Mouse (Mus musculus) stomach, embryonic 14.5 days (tissue): Measurements from ENCODE around the gene Fbxw2. TPM values are rescaled to one million over a fixed set of nuclear protein-coding genes. Genes with fewer than 3 reads are reported as not detected.
"Not testable (repeated sequence)": the region's sequence is repeated elsewhere in the genome, so short reads cannot be mapped to it uniquely, and the experiment has no call there.

Experiments used
- ATAC-seq: fragments of 200-750 bp; cut with Nextera tagmentation; 2 replicates; pipeline ENCODE4 v1.8.0; 2017; ENCODE audit warnings: low read depth, moderate TSS enrichment; ENCODE audit not compliant: insufficient number of reproducible peaks, insufficient read depth, low FRiP score
- H3K27ac ChIP-seq: fragments of 300-500 bp; sonication (generic); 2 replicates; pipeline ENCODE4 v1.5.1; 2014; ENCODE audit warnings: mild to moderate bottlenecking, low read length, moderate library complexity, mixed read lengths
- H3K27me3 ChIP-seq: fragments of 300-500 bp; sonication (generic); 2 replicates; pipeline ENCODE4 v1.6.1; 2014; ENCODE audit warnings: low read length, control low read depth, mixed read lengths; ENCODE audit not compliant: control insufficient read depth, insufficient read depth
- H3K36me3 ChIP-seq: fragments of 300-500 bp; sonication (generic); 2 replicates; pipeline ENCODE4 v1.6.1; 2014; ENCODE audit warnings: mild to moderate bottlenecking, control low read depth, low read length, moderate library complexity, mixed read lengths; ENCODE audit not compliant: control insufficient read depth, insufficient read depth
- H3K4me1 ChIP-seq: fragments of 300-500 bp; sonication (generic); 2 replicates; pipeline ENCODE4 v1.6.1; 2014; ENCODE audit warnings: low read length, control low read depth, mixed read lengths; ENCODE audit not compliant: control insufficient read depth, insufficient read depth
- H3K4me2 ChIP-seq: fragments of 300-500 bp; sonication (generic); replicated peaks from 2 replicates; pipeline ENCODE4 v1.6.1; 2014; ENCODE audit warnings: low read depth, low read length, control low read depth
- H3K4me3 ChIP-seq: fragments of 300-500 bp; sonication (generic); 2 replicates; pipeline ENCODE4 v1.5.1; 2014; ENCODE audit warnings: low read depth, low read length, control low read depth
- H3K9ac ChIP-seq: fragments of 300-500 bp; sonication (generic); replicated peaks from 2 replicates; pipeline ENCODE4 v1.6.1; 2014; ENCODE audit warnings: low read depth, mild to moderate bottlenecking, control low read depth, low read length, moderate library complexity, mixed read lengths
- H3K9me3 ChIP-seq: fragments of 300-500 bp; sonication (generic); 2 replicates; pipeline ENCODE4 v1.6.1; 2016; ENCODE audit warnings: low read depth, low read length, control low read depth; ENCODE audit not compliant: control insufficient read depth
- WGBS: fragments of 180-500 bp; shearing (Covaris S2); extraction: QIAGEN DNeasy Blood & Tissue Kit; methylation state at CpG from one replicate; pipeline ENCODE4 v1.1.7; 2014; 5-methylcytosine and 5-hydroxymethylcytosine counted together
- polyA plus RNA-seq: library from polyadenylated mRNA; unstranded; fragments of >200 nt; fragmentation: Nextera tagmentation; extraction: Ambion mirVana; gene quantifications from 2 replicates; pipeline ENCODE4 v1.2.1, GENCODE M21; 2014

Gene Fbxw2
- polyA plus RNA-seq, 1 experiment from 2014 or later: 75.7 TPM

- Histone ChIP-seq H3K9me3 (no peaks in the 10 kb centered on the region), H3K36me3 (peaks cover 34% of the 10 kb centered on the region), H3K4me2 (no peak overlapping the region), H3K27ac (no peak overlapping the region), H3K9ac (no peak overlapping the region), H3K4me1 (peaks cover 8% of the 10 kb centered on the region; the same call in 1 of the 2 replicates), H3K4me3 (no peak overlapping the region), H3K27me3 (no peaks in the 10 kb centered on the region)
- no peak for ATAC-seq
- WGBS: 90% methylated on average over 10 of the region's 10 CpGs
Measured at GRCm38 (mm10) chr2:34805364-34805950, 20.7 kb downstream of the Fbxw2 start.

GRCm38 (mm10) chr2:34804815-34805214, 21.3 kb downstream of the Fbxw2 start:
- no peak overlapping the region for H3K4me2 ChIP-seq
- H3K27me3 ChIP-seq: no peaks in the 10 kb centered on the region
- H3K4me3 ChIP-seq: no peak overlapping the region
- peaks cover 8% of the 10 kb centered on the region; the same call in 1 of the 2 replicates for H3K4me1 ChIP-seq
- H3K27ac ChIP-seq: no peak overlapping the region
- H3K9ac ChIP-seq: no peak overlapping the region
- WGBS: 79% methylated on average over 1 of the region's 1 CpGs
- no peak for ATAC-seq
- peaks cover 28% of the 10 kb centered on the region for H3K36me3 ChIP-seq
- H3K9me3 ChIP-seq: no peaks in the 10 kb centered on the region

- peak overlapping the region; percentile 68; the same call in 1 of the 2 replicates for H3K4me2 ChIP-seq
- 98% methylated on average over 2 of the region's 2 CpGs for WGBS
Measured at GRCm38 (mm10) chr2:34804172-34804571, 21.9 kb downstream of the Fbxw2 start.

GRCm38 (mm10) chr2:34803746-34804145, 22.4 kb downstream of the Fbxw2 start:
- 65% methylated on average over 3 of the region's 3 CpGs for WGBS
- no peak overlapping the region for H3K9ac ChIP-seq
- peak overlapping the region; percentile 65; the same call in 1 of the 2 replicates for H3K4me3 ChIP-seq

More at GRCm38 (mm10) chr2:34804172-34804571, 21.9 kb downstream of the Fbxw2 start:
- Histone ChIP-seq H3K9ac (no peak overlapping the region), H3K27ac (no peak overlapping the region), H3K9me3 (no peaks in the 10 kb centered on the region), H3K4me1 (peaks cover 8% of the 10 kb centered on the region; the same call in 1 of the 2 replicates), H3K27me3 (no peaks in the 10 kb centered on the region), H3K36me3 (peaks cover 25% of the 10 kb centered on the region), H3K4me3 (peak overlapping the region; percentile 65; the same call in 1 of the 2 replicates)
- ATAC-seq: no peak

GRCm38 (mm10) chr2:34802565-34803245, 23.4 kb downstream of the Fbxw2 start:
- peak overlapping the region; percentile 65 for H3K4me3 ChIP-seq
- H3K36me3 ChIP-seq: peaks cover 16% of the 10 kb centered on the region
- peak overlapping the region; percentile 58 for H3K9ac ChIP-seq
- H3K4me2 ChIP-seq: peak overlapping the region; percentile 68
- peaks cover 13% of the 10 kb centered on the region; the same call in 1 of the 2 replicates for H3K4me1 ChIP-seq
- peak overlapping the region; percentile 91; the same call in 1 of the 2 replicates for H3K27ac ChIP-seq
- ATAC-seq, H3K27me3 ChIP-seq, H3K9me3 ChIP-seq: not testable (repeated sequence)
- under 1% methylated on average over 24 of the region's 32 CpGs for WGBS

More at GRCm38 (mm10) chr2:34803746-34804145, 22.4 kb downstream of the Fbxw2 start:
- no peak overlapping the region for H3K27ac ChIP-seq
- H3K4me2 ChIP-seq: peak overlapping the region; percentile 68
- peaks cover 12% of the 10 kb centered on the region; the same call in 1 of the 2 replicates for H3K4me1 ChIP-seq
- no peaks in the 10 kb centered on the region for H3K9me3 ChIP-seq
- peaks cover 22% of the 10 kb centered on the region for H3K36me3 ChIP-seq
- H3K27me3 ChIP-seq: no peaks in the 10 kb centered on the region
- ATAC-seq: no peak

GRCm38 (mm10) chr2:34801516-34802482, 24.3 kb downstream of the Fbxw2 start:
- peak overlapping the region; percentile 65 for H3K4me3 ChIP-seq
- H3K4me1 ChIP-seq: peaks cover 13% of the 10 kb centered on the region; the same call in 1 of the 2 replicates
- no peaks in the 10 kb centered on the region for H3K9me3 ChIP-seq
- no peaks in the 10 kb centered on the region for H3K27me3 ChIP-seq
- H3K27ac ChIP-seq: peak overlapping the region; percentile 91; the same call in 1 of the 2 replicates
- ATAC-seq: peak; percentile 96
- WGBS: 4% methylated on average over 39 of the region's 39 CpGs
- H3K36me3 ChIP-seq: peaks cover 10% of the 10 kb centered on the region; the same call in 1 of the 2 replicates
- H3K9ac ChIP-seq: peak overlapping the region; percentile 58
- H3K4me2 ChIP-seq: no peak overlapping the region

GRCm38 (mm10) chr2:34800371-34800770, 25.7 kb downstream of the Fbxw2 start:
- Histone ChIP-seq H3K27me3 (no peaks in the 10 kb centered on the region), H3K4me2 (peak overlapping the region; percentile 50), H3K4me3 (peak overlapping the region; percentile 57), H3K9me3 (no peaks in the 10 kb centered on the region), H3K4me1 (peaks cover 13% of the 10 kb centered on the region; the same call in 1 of the 2 replicates), H3K27ac (no peak overlapping the region), H3K36me3 (0 out of 2 replicates have a peak, but pooled peaks cover 2% of the 10 kb centered on the region), H3K9ac (peak overlapping the region; percentile 37)
- WGBS: 79% methylated on average over 7 of the region's 7 CpGs
- no peak for ATAC-seq
